Mouse (Mus musculus) testis, adult 2 months (tissue): Measurements from ENCODE around the gene Zfp92. TPM values are rescaled to one million over a fixed set of nuclear protein-coding genes. Genes with fewer than 3 reads are reported as not detected.

Source experiments
- H3K27ac ChIP-seq: fragments of 200-500 bp; 2 replicates; pipeline ENCODE4 v1.5.1; 2012; ENCODE audit warnings: low read depth, low read length; ENCODE audit not compliant: control insufficient read depth, insufficient read depth
- H3K27me3 ChIP-seq: fragments of 200-500 bp; 2 replicates; pipeline ENCODE4 v1.6.1; 2012; ENCODE audit warnings: mild to moderate bottlenecking, low read length, moderate library complexity; ENCODE audit not compliant: control insufficient read depth, insufficient read depth
- H3K36me3 ChIP-seq: fragments of 200-500 bp; 2 replicates; pipeline ENCODE4 v1.6.1; 2012; ENCODE audit warnings: mild to moderate bottlenecking, low read length; ENCODE audit not compliant: control insufficient read depth, insufficient read depth
- H3K4me1 ChIP-seq: fragments of 200-500 bp; 2 replicates; pipeline ENCODE4 v1.6.1; 2012; ENCODE audit warnings: low read length; ENCODE audit not compliant: control insufficient read depth, insufficient read depth
- H3K4me3 ChIP-seq: fragments of 200-500 bp; 2 replicates; pipeline ENCODE4 v1.5.1; 2012; ENCODE audit warnings: low read depth, mild to moderate bottlenecking, low read length, moderate library complexity, mixed read lengths; ENCODE audit not compliant: control insufficient read depth
- CTCF ChIP-seq: fragments of 200-500 bp; IDR thresholded peaks from 2 replicates; pipeline ENCODE4 v1.5.1; 2012; ENCODE audit warnings: low read depth, mild to moderate bottlenecking, inconsistent platforms, low read length, moderate library complexity; ENCODE audit not compliant: control insufficient read depth, insufficient read depth, insufficient replicate concordance
- POLR2A ChIP-seq: fragments of 200-500 bp; IDR thresholded peaks from 2 replicates; pipeline ENCODE4 v1.6.1; 2012; ENCODE audit warnings: low read depth, mild to moderate bottlenecking, inconsistent platforms, low read length, moderate library complexity; ENCODE audit not compliant: control insufficient read depth
- polyA plus RNA-seq: library from polyadenylated mRNA; depleted of rRNA; stranded (reverse); fragments of >200 nt; gene quantifications from 2 replicates; pipeline ENCODE4 v1.2.3, GENCODE M21; 2012; rRNA removed

Zfp92 gene
- polyA plus RNA-seq, 1 experiment, result 0.14 TPM

DNA sequence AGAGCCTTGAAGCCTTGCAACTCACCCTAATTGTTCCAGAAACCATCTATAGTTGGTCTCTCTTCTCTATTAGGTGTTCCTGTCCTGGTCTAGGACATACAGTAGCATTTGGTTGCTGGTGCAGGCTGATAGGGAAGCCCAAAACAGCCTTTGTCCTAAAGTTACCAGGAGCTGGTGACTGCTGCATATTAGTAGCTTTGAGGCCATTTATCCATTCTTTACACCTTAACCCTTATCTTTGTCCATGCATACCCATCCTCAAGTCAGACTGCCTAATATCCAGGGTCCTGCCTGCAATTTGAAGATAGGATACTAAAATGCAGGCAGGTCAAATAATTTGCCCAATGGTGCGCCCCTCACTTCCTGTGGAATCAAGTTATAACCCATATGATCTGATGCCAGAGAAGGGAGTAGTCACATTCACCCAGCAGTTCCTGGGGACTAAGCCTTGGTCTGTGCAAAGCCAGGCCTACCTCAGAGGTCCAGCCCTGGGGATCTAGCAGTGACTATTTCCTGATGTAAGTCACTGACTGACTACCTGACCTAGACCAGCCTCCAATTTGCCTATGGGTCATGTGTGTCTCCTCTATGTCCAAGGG lies 64.9 kb downstream of the Zfp92 start:
- peak overlapping the region; percentile 53; the same call in 1 of the 2 replicates for H3K27ac ChIP-seq
- no peak overlapping the region for H3K4me3 ChIP-seq
- TF ChIP-seq CTCF (no peak), POLR2A (no peak)
- H3K4me1 ChIP-seq, result no peaks in the 10 kb centered on the region
- no peaks in the 10 kb centered on the region for H3K27me3 ChIP-seq
- no peaks in the 10 kb centered on the region for H3K36me3 ChIP-seq

DNA sequence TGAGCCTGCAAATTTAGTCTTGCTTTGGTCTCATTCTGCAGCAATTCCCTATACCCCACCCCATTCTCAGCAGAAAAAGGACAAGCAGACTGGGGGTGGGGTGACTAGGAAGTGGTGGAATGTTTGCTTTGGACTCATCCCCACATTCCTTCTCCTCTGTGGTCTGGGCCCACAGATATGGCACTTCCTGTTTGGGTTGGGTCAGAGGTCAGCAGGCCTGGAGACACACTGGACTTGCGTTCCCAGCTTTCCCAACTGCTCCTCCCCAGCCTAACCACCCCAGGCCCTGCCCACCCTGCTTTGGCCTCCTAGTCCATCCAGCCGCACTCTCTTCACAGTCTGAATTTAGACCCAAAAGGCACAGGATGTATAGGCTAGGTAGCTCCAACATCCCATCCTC lies 65.7 kb downstream of the Zfp92 start:
- Histone ChIP-seq H3K36me3 (no peaks in the 10 kb centered on the region), H3K4me3 (no peak overlapping the region), H3K27me3 (no peaks in the 10 kb centered on the region), H3K27ac (peak overlapping the region; percentile 53; the same call in 1 of the 2 replicates), H3K4me1 (no peaks in the 10 kb centered on the region)
- no peak for TF ChIP-seq CTCF
- TF ChIP-seq POLR2A, result no peak

DNA sequence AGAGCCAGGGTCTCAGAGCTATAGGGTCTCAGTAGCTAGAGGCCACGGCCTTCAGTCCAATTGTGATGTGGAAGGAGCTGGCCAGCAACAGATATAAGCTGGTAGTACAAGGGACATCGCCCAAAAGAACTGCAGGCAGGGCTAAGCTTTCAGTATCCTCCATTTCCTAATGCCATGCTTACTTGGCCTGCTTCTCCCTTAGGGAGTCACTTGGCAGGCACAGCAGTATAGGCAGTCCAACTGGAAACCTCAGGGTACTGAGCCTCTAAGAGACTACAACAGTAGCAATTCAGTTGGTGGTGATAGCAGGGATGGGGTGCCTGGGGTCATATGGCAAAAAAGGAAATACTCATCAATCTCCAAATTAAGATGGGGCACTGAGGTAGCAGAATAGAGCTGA lies 66.6 kb downstream of the Zfp92 start:
- H3K4me1 ChIP-seq, result no peaks in the 10 kb centered on the region
- TF ChIP-seq POLR2A (no peak), CTCF (no peak)
- H3K4me3 ChIP-seq, result no peak overlapping the region
- H3K36me3 ChIP-seq, result no peaks in the 10 kb centered on the region
- H3K27me3 ChIP-seq, result no peaks in the 10 kb centered on the region
- no peak overlapping the region for H3K27ac ChIP-seq

Other genes with a start within 250 kb of the Zfp92 start
- gene Spin2d, start 234.1 kb upstream of the Zfp92 start, polyA plus RNA-seq, result 0.91 and 1.3 TPM in 2 replicates
- 0.76 and 0.90 TPM in 2 replicates for gene Xlr3b, start 218.9 kb upstream of the Zfp92 start, polyA plus RNA-seq
- 0.85 and 1.4 TPM in 2 replicates for gene Xlr4b, start 196.8 kb upstream of the Zfp92 start, polyA plus RNA-seq
- gene F8a, start 182.8 kb upstream of the Zfp92 start, polyA plus RNA-seq, result 3.6 and 3.8 TPM in 2 replicates
- gene Xlr4c, start 168.0 kb upstream of the Zfp92 start, polyA plus RNA-seq, result 0.97 and 2.3 TPM in 2 replicates
- gene Xlr3c, start 145.7 kb upstream of the Zfp92 start, polyA plus RNA-seq, result 0.51 and 1.0 TPM in 2 replicates
- 0.71 and 1.1 TPM in 2 replicates for gene Xlr5a, start 118.1 kb upstream of the Zfp92 start, polyA plus RNA-seq
- 0.99 and 1.1 TPM in 2 replicates for gene Xlr5c, start 118.1 kb upstream of the Zfp92 start, polyA plus RNA-seq
- 0.29 and 0.48 TPM in 2 replicates for gene Gm45015, start 74.3 kb upstream of the Zfp92 start, polyA plus RNA-seq
- 5.3 and 7.4 TPM in 2 replicates for gene Zfp275, start 68.5 kb upstream of the Zfp92 start, polyA plus RNA-seq
- gene Gm18336, start 12.4 kb upstream of the Zfp92 start, polyA plus RNA-seq, result 0.93 and 1.6 TPM in 2 replicates
- not detected in 2 replicates for gene Trex2, start 24.2 kb downstream of the Zfp92 start, polyA plus RNA-seq
- gene Haus7, start 47.9 kb downstream of the Zfp92 start, polyA plus RNA-seq, result 26.9 and 34.0 TPM in 2 replicates
- 32.9 and 54.4 TPM in 2 replicates for gene Bgn, start 72.5 kb downstream of the Zfp92 start, polyA plus RNA-seq
- 1.7 and 3.1 TPM in 2 replicates for gene Atp2b3, start 92.0 kb downstream of the Zfp92 start, polyA plus RNA-seq
- 1.8 and 2.0 TPM in 2 replicates for gene Dusp9, start 228.3 kb downstream of the Zfp92 start, polyA plus RNA-seq
- gene Pnck, start 249.0 kb downstream of the Zfp92 start, polyA plus RNA-seq, result 4.0 and 4.3 TPM in 2 replicates